Mouse (Mus musculus) adipocyte (in vitro differentiated cells): Measurements from ENCODE around the gene Btbd35f26.
"Not testable (repeated sequence)": the region's sequence is repeated elsewhere in the genome, so short reads cannot be mapped to it uniquely, and the experiment has no call there.

Source experiments
- DNase-seq: peaks from one replicate; pipeline ENCODE4 v3.0.0-alpha.2; 2016; ENCODE audit warnings: low spot score

The Btbd35f26 gene

DNA sequence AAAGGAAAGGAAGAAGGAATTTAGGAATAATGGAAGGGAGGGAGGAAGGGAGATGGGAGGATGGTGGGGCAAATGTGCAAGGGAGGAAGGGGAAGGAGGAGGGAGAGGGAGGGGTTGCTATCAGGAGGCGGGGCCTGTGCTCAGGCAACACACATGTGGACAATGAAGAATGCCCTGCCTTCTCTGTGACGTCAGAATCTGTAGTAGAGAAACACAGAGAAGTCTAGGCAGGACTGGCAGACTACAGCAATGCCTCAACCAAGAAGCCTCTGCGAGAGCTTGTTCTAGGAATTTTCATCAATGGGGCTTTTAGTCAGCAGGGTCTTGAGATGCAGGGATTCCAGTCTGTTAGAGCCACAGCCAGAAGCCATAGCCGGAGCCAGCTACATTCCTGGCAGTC, at the start of gene Btbd35f26:
Gene Btbd35f26 (plus strand): TSS at position 301 of the 400 bp plus-strand sequence.
- not testable (repeated sequence) for DNase-seq

DNA sequence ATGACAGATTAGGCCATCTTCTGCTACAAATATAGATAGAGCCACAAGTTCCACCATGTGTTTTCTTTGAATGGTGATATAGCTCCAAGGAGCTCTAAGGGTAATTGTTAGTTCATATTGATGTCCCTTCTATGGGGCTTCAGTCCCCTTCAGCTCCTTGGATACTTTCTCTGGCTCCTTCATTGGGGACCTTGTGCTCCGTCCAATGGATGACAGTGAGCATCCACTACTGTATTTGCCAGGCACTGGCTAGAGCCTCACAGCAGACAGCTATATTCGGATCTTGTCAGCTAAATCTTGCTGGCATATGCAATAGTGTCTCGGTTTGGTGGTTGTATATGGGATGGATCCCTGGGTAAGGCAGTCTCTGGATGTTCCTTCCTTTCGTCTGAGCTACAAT, 5.7 kb downstream of the Btbd35f26 start:
- DNase-seq, result not testable (repeated sequence)

DNA sequence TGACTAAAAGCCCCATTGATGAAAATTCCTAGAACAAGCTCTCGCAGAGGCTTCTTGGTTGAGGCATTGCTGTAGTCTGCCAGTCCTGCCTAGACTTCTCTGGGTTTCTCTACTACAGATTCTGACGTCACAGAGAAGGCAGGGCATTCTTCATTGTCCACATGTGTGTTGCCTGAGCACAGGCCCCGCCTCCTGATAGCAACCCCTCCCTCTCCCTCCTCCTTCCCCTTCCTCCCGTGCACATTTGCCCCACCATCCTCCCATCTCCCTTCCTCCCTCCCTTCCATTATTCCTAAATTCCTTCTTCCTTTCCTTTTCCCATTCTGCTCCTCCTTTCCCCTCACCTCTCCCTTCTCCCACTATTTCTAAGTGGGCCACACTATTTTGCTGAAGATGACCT, 47.6 kb downstream of the Btbd35f26 start, which contains the start of gene Btbd35f19:
Gene Btbd35f19 (minus strand): TSS at position 101 of the 400 bp plus-strand sequence.
- not testable (repeated sequence) for DNase-seq
